Mouse (Mus musculus): Measurements from ENCODE around the gene BB287469.
"Not testable (repeated sequence)": the region's sequence is repeated elsewhere in the genome, so short reads cannot be mapped to it uniquely, and the experiment has no call there.

DNA sequence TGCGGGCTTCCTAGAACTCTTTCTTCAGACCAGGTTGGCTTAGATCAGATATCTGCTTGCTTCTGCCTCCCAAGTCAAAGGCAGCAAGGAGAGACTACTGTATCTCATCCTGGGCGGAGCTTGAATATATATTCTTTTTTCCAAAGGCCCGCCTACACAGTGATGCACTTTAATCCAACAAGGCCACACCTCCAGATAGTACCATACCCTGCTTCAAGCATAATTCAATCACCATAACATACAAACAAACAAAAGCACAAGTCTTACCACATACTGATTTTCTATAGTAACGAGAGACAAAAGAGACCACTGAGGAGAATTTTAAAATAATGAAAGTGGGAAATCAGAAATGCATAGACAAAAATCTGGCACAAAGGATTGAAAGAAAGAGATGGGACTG, 40.7 kb upstream of the BB287469 start, which contains the start of gene Gm21319:
- not testable (repeated sequence) for TF ChIP-seq CTCF (IDR thresholded peaks at IDR 0.05; ENCODE audit: borderline replicate concordance, insufficient read depth, low read depth, low read length); POLR2A (IDR thresholded peaks at IDR 0.05; ENCODE audit: borderline replicate concordance, insufficient read depth, low read length)

Measured in cerebellum, adult 2 months (tissue).